ENCODE assay signal across 8 mouse cellular contexts in genomic region chr15:80599213-80599750, GRCm38 (mm10). TPM values are rescaled to one million over a fixed set of nuclear protein-coding genes. Genes with fewer than 3 reads are reported as not detected.
A peak's percentile ranks its signal among the peaks of the same experiment; 100 is the strongest.
DNase-seq lines count a peak whose midpoint lies in the region; ATAC-seq and TF ChIP-seq lines count a peak whose summit lies in the region.

No protein-coding gene starts in this region.

- H3K36me3 ChIP-seq in embryonic facial prominence, embryonic 10.5 days (replicated peaks), result no peaks in the 10 kb centered on the region
- H3K36me3 ChIP-seq in hindbrain, embryonic 13.5 days, result no peaks in the 10 kb centered on the region

- H3K4me3 ChIP-seq in embryonic facial prominence, embryonic 10.5 days, result 0 out of 2 replicates have a peak overlapping the region, but pooled peaks have one; percentile 25
- no peak overlapping the region for H3K4me3 ChIP-seq in cerebellum, adult 2 months (replicated peaks; ENCODE audit: insufficient read depth, low read depth, low read length)
- H3K4me3 ChIP-seq in hindbrain, embryonic 13.5 days, result no peak overlapping the region

- H3K4me2 ChIP-seq in hindbrain, embryonic 13.5 days, result no peak overlapping the region

- no peaks in the 10 kb centered on the region for H3K9me3 ChIP-seq in embryonic facial prominence, embryonic 10.5 days
- no peaks in the 10 kb centered on the region for H3K9me3 ChIP-seq in hindbrain, embryonic 13.5 days

- DNase-seq in ES-CJ7 (ENCODE audit: low read depth, low spot score), result peak; percentile 44
- DNase-seq in embryonic facial prominence, embryonic 10.5 days (ENCODE audit: low spot score), result no peak
- DNase-seq in heart, postnatal 4 days, result peak; percentile 68
- DNase-seq in liver, result peak; percentile 91
- DNase-seq in cerebellum, adult 2 months, result no peak

- no peak for TF ChIP-seq POLR2A in cerebellum, adult 2 months (IDR thresholded peaks at IDR 0.05; ENCODE audit: borderline replicate concordance, insufficient read depth, low read length)

- no peak overlapping the region for H3K9ac ChIP-seq in hindbrain, embryonic 13.5 days

- peak; percentile 81 for ATAC-seq in neutrophil, adult 5-6 weeks (ENCODE audit: extremely low read depth, insufficient number of reproducible peaks, low FRiP score, poor library complexity, severe bottlenecking)
- no peak for ATAC-seq in hindbrain, embryonic 13.5 days (ENCODE audit: low FRiP score)
- ATAC-seq in cerebellum, adult (ENCODE audit: insufficient number of reproducible peaks, low FRiP score, low TSS enrichment), result no peak

- no peak overlapping the region for H3K27ac ChIP-seq in embryonic facial prominence, embryonic 10.5 days (replicated peaks)
- no peak overlapping the region for H3K27ac ChIP-seq in cerebellum, adult 2 months (ENCODE audit: insufficient read depth, low read length)
- no peak overlapping the region for H3K27ac ChIP-seq in hindbrain, embryonic 13.5 days

- 51% methylated on average over 16 of the region's 16 CpGs for WGBS in embryonic facial prominence, embryonic 10.5 days
- 55% methylated on average over 16 of the region's 16 CpGs for WGBS in cerebellum, adult 2 months
- 50% methylated on average over 16 of the region's 16 CpGs for WGBS in hindbrain, embryonic 13.5 days

- 0 out of 2 replicates have a peak, but pooled peaks cover 5% of the 10 kb centered on the region for H3K27me3 ChIP-seq in embryonic facial prominence, embryonic 10.5 days (replicated peaks; ENCODE audit: low read depth, poor library complexity, severe bottlenecking)
- H3K27me3 ChIP-seq in cerebellum, adult 2 months (ENCODE audit: control insufficient read depth, insufficient read depth, low read length), result no peaks in the 10 kb centered on the region
- no peaks in the 10 kb centered on the region for H3K27me3 ChIP-seq in hindbrain, embryonic 13.5 days

- peaks cover 37% of the 10 kb centered on the region for H3K4me1 ChIP-seq in embryonic facial prominence, embryonic 10.5 days
- H3K4me1 ChIP-seq in cerebellum, adult 2 months (ENCODE audit: control insufficient read depth, insufficient read depth, low read length), result no peaks in the 10 kb centered on the region
- H3K4me1 ChIP-seq in hindbrain, embryonic 13.5 days (replicated peaks), result peaks cover 30% of the 10 kb centered on the region

- TF ChIP-seq CTCF in cerebellum, adult 2 months (IDR thresholded peaks at IDR 0.05; ENCODE audit: borderline replicate concordance, insufficient read depth, low read depth, low read length), result no peak

RNA-seq across cellular contexts. Expression of gene Grap2, which starts 26.9 kb away (rescaled TPM):
- polyA plus RNA-seq in embryonic facial prominence, embryonic 10.5 days (2016; fragmentation: Nextera tagmentation; extraction: Ambion mirVana), result 0.72 and 1.0 TPM in 2 replicates
- 1 to 10 TPM in 1 of 2 experiments, under 1 TPM in 1; 0.62 to 1.2 TPM for total RNA-seq in heart, postnatal 4 days (2021)
- 108 and 112 TPM in 2 replicates for total RNA-seq in neutrophil, adult 5-6 weeks (2017)
- 0.08 and 0.16 TPM in 2 replicates for polyA plus RNA-seq in cerebellum, adult 2 months (2012; rRNA removed)
- polyA plus RNA-seq in hindbrain, embryonic 13.5 days (2015; fragmentation: Nextera tagmentation; extraction: Ambion mirVana), result 0.97 and 1.3 TPM in 2 replicates

RNA-seq across cellular contexts. Expression of gene Enthd1, which starts 34.3 kb away (rescaled TPM):
- not detected in 2 replicates for polyA plus RNA-seq in embryonic facial prominence, embryonic 10.5 days (2016; fragmentation: Nextera tagmentation; extraction: Ambion mirVana)
- not detected for total RNA-seq in heart, postnatal 4 days (2021)
- total RNA-seq in neutrophil, adult 5-6 weeks (2017), result 0.25 and 0.35 TPM in 2 replicates
- not detected in 2 replicates for polyA plus RNA-seq in cerebellum, adult 2 months (2012; rRNA removed)
- polyA plus RNA-seq in hindbrain, embryonic 13.5 days (2015; fragmentation: Nextera tagmentation; extraction: Ambion mirVana), result not detected in 2 replicates

Comparison
In these comparisons a context has a peak if more than half of its experiments do, and no peak if none do; other contexts are left out.
1. DNase-seq: peak in ES-CJ7 (single experiment), heart, postnatal 4 days (single experiment) and liver (single experiment); none in embryonic facial prominence, embryonic 10.5 days (single experiment) and cerebellum, adult 2 months (0 of 2).